ENCODE assay signal across 8 mouse cellular contexts in the genomic region with DNA sequence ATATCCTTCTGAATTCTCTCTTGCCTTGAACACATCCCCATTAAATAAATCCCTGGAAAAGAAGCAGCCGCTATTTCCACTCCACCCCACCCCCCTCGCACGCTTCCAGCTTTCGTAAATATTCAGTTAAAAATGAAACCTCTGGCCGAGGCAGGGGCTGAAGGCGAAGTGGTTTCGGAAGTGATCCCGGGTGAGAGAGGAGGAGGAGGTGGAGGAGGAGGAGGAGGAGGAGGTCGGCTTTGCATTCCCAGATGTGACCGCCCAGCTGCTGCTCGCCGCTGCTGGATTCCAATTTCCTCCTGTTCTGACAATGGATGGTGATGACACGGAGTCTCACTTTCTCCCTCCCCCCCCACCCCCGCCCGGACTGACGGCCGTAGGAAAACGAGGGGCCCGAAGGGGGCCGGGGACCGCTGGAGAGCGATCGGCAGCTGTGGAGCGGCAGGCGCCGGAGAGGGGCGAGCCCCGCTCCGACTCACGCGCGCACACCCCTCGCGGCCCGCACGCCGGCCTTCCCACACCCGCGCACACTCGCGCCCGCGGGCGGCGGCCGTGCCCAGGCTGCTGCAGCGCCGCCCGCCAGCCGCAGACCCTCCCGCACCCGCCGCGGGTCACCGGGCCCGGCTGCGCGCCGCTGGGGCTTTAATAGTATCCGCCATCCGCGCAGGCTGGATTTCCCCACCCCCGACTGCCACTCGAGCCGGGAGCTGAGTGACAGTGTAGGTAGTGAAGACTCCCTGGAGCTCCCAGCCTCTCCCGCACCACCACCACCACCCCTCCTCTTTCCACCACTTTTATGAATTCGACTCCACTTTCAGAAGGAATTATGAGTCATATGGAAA. TPM values are rescaled to one million over a fixed set of nuclear protein-coding genes. Genes with fewer than 3 reads are reported as not detected.
DNase-seq lines count a peak whose midpoint lies in the region; ATAC-seq lines count a peak whose summit lies in the region.

A gene (minus strand): TSS at position 312 of the 842 bp plus-strand sequence.

- H3K9me3 ChIP-seq in hindbrain, embryonic 13.5 days: no peaks in the 10 kb centered on the region

- under 1% methylated on average over 51 of the region's 67 CpGs for WGBS in hindbrain, embryonic 13.5 days

- H3K4me2 ChIP-seq in hindbrain, embryonic 13.5 days: peak within 1 kb of the TSS; percentile 60

- DNase-seq in ZHBTc4 (ENCODE audit: low read depth, low spot score): peak; percentile 55
- DNase-seq in cerebellum, postnatal 4 days (ENCODE audit: low spot score in 2 of 2): peak; percentile 34 to 48
- DNase-seq in frontal cortex, postnatal 36 days (ENCODE audit: low spot score in 2 of 2): peak; percentile 70 to 75
- DNase-seq in left cerebral cortex, adult 11 months (ENCODE audit: low spot score): peak; percentile 47
- DNase-seq in lung, postnatal 36 days: peak; percentile 63
- peak; percentile 90 for DNase-seq in retina, postnatal 1 day
- peak; percentile 42 for DNase-seq in urinary bladder, postnatal 14 days (ENCODE audit: low spot score)

- peak within 1 kb of the TSS; percentile 99 for H3K9ac ChIP-seq in hindbrain, embryonic 13.5 days

- H3K4me1 ChIP-seq in hindbrain, embryonic 13.5 days (replicated peaks): peaks cover 29% of the 10 kb centered on the region

- ATAC-seq in hindbrain, embryonic 13.5 days (ENCODE audit: low FRiP score): peak; percentile 81

- H3K27ac ChIP-seq in hindbrain, embryonic 13.5 days: peak within 1 kb of the TSS; percentile 96

- H3K27me3 ChIP-seq in hindbrain, embryonic 13.5 days: peaks cover 15% of the 10 kb centered on the region; the same call in 1 of the 2 replicates

- H3K4me3 ChIP-seq in hindbrain, embryonic 13.5 days: peak within 1 kb of the TSS; percentile 95

- no peaks in the 10 kb centered on the region for H3K36me3 ChIP-seq in hindbrain, embryonic 13.5 days

RNA-seq across cellular contexts. Expression of the gene that starts here (rescaled TPM):
- 25.7 and 25.8 TPM in 2 replicates for polyA plus RNA-seq in hindbrain, embryonic 13.5 days (2015; fragmentation: Nextera tagmentation; extraction: Ambion mirVana)

Comparison
In these comparisons a context has a peak if more than half of its experiments do, and no peak if none do; other contexts are left out.
1. Peak in every context shown above with its lines: DNase-seq, ATAC-seq, H3K4me3 ChIP-seq and H3K27ac ChIP-seq.